Mouse (Mus musculus) neural tube, embryonic 13.5 days (tissue): ENCODE results near the gene Ttll12. TPM values are rescaled to one million over a fixed set of nuclear protein-coding genes. Genes with fewer than 3 reads are reported as not detected.

Experiments
- ATAC-seq: fragments of 200-750 bp; cut with Nextera tagmentation; 2 replicates; pipeline ENCODE4 v1.8.0; 2017; ENCODE audit warnings: low read depth, mild to moderate bottlenecking, moderate TSS enrichment, moderate library complexity
- H3K27ac ChIP-seq: fragments of 300-500 bp; sonication (generic); replicated peaks from 2 replicates; pipeline ENCODE4 v1.5.1; 2015; ENCODE audit warnings: moderate library complexity, mild to moderate bottlenecking, inconsistent platforms
- H3K27me3 ChIP-seq: fragments of 300-500 bp; sonication (generic); 2 replicates; pipeline ENCODE4 v1.6.1; 2015; ENCODE audit warnings: mild to moderate bottlenecking, inconsistent platforms
- H3K36me3 ChIP-seq: fragments of 300-500 bp; sonication (generic); 2 replicates; pipeline ENCODE4 v1.6.1; 2015; ENCODE audit warnings: mild to moderate bottlenecking, inconsistent platforms
- H3K4me1 ChIP-seq: fragments of 300-500 bp; sonication (generic); replicated peaks from 2 replicates; pipeline ENCODE4 v1.6.1; 2015; ENCODE audit warnings: inconsistent platforms
- H3K4me2 ChIP-seq: fragments of 300-500 bp; sonication (generic); 2 replicates; pipeline ENCODE4 v1.6.1; 2015; ENCODE audit warnings: inconsistent platforms, mild to moderate bottlenecking, moderate library complexity
- H3K4me3 ChIP-seq: fragments of 300-500 bp; sonication (generic); 2 replicates; pipeline ENCODE4 v1.5.1; 2015; ENCODE audit warnings: mild to moderate bottlenecking, inconsistent platforms
- H3K9ac ChIP-seq: fragments of 300-500 bp; sonication (generic); 2 replicates; pipeline ENCODE4 v1.6.1; 2015; ENCODE audit warnings: moderate library complexity, mild to moderate bottlenecking, inconsistent platforms
- H3K9me3 ChIP-seq: fragments of 300-500 bp; sonication (generic); 2 replicates; pipeline ENCODE4 v1.6.1; 2016; ENCODE audit warnings: inconsistent platforms
- WGBS: fragments of 180-500 bp; shearing (Covaris S2); methylation state at CpG from one replicate; pipeline ENCODE4 v1.1.7; 2015; 5-methylcytosine and 5-hydroxymethylcytosine counted together
- polyA plus RNA-seq: library from polyadenylated mRNA; unstranded; fragments of >200 nt; fragmentation: Nextera tagmentation; extraction: Ambion mirVana; gene quantifications from 2 replicates; pipeline ENCODE4 v1.2.1, GENCODE M21; 2015

Ttll12 gene
- polyA plus RNA-seq, 1 experiment from 2014 or later, result 37.3 TPM

DNA sequence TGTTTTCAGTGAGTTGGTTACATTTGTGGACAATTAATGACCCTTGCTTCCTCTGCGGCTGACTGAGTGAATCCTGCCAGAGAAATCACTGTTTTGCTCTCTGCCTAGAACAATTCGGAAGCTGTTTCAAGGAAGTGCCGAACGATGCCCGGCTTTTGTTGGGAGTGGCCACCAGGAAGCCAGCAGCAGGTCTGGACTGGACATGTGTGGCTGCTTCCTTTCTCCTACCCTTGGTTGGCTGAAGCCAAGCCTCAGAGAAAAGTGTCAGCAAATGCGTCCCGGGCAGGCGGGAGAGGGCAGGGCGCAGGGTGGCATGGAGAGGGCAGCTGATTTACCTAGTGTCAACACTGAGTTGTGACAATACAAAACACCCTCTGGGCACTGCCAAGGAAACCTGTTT is 64.7 kb downstream of the Ttll12 start:
- no peak for ATAC-seq
- WGBS, result 77% methylated on average over 9 of the region's 9 CpGs

DNA sequence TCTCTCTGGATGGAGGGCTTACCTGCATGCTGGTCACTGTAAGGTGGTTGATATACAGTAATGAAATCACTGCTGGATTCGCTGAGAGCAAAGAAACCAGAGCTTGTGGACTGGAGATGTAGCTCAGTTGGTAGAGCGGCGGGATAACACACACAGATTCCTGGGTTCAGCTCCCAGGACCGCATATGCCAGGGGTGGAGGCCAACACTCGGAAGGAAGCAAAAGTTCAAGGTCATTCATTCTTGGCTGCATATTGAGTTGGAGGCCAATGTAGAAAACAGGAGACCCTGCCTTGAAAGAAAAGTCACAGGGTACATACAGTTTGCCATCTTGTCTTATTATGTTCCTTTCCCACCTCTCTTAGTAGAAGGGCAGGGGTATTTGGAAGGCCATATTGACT is 65.2 kb downstream of the Ttll12 start:
- 84% methylated on average over 5 of the region's 5 CpGs for WGBS
- Histone ChIP-seq H3K9ac (no peak overlapping the region), H3K27me3 (peaks cover 46% of the 10 kb centered on the region), H3K27ac (no peak overlapping the region), H3K36me3 (no peaks in the 10 kb centered on the region), H3K9me3 (no peaks in the 10 kb centered on the region), H3K4me1 (peaks cover 17% of the 10 kb centered on the region), H3K4me3 (no peak overlapping the region), H3K4me2 (no peak overlapping the region)
- no peak for ATAC-seq

More for the DNA sequence above, 64.7 kb downstream of the Ttll12 start:
- no peak overlapping the region for H3K4me3 ChIP-seq
- no peaks in the 10 kb centered on the region for H3K9me3 ChIP-seq
- H3K4me1 ChIP-seq, result peaks cover 17% of the 10 kb centered on the region
- H3K36me3 ChIP-seq, result no peaks in the 10 kb centered on the region
- no peak overlapping the region for H3K4me2 ChIP-seq
- no peak overlapping the region for H3K27ac ChIP-seq
- no peak overlapping the region for H3K9ac ChIP-seq
- peaks cover 42% of the 10 kb centered on the region for H3K27me3 ChIP-seq

DNA sequence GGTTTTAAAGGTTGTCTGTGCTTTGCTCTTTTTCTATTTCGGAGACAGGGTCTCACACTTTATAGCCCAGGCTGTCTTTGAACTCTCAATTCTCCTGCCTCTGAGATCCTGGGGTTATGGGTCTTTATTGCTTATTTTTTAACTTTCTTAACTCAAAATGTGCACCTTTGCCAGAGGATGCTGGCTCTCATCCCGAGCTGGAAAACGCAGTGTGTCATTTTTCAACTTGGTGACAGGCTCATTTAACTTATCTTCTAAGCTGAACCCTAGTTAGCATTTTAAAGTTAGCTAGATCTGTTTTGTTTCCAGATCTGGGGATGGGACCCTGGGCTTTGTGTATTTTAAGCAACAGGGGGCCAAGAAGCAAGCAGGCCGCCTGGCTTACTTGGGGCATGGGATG is 66.1 kb downstream of the Ttll12 start:
- H3K27ac ChIP-seq, result no peak overlapping the region
- H3K9ac ChIP-seq, result no peak overlapping the region
- no peaks in the 10 kb centered on the region for H3K9me3 ChIP-seq
- H3K36me3 ChIP-seq, result no peaks in the 10 kb centered on the region
- H3K4me2 ChIP-seq, result no peak overlapping the region
- peaks cover 17% of the 10 kb centered on the region for H3K4me1 ChIP-seq
- no peak overlapping the region for H3K4me3 ChIP-seq
- ATAC-seq, result no peak
- H3K27me3 ChIP-seq, result peaks cover 55% of the 10 kb centered on the region
- WGBS, result 66% methylated on average over 4 of the region's 4 CpGs

GRCm38 (mm10) chr15:83527747-83528146 is 67.2 kb downstream of the Ttll12 start:
- no peaks in the 10 kb centered on the region for H3K9me3 ChIP-seq
- no peak overlapping the region for H3K27ac ChIP-seq
- no peak overlapping the region for H3K4me3 ChIP-seq
- 0 out of 2 replicates have a peak overlapping the region, but pooled peaks have one; percentile 89 for H3K4me2 ChIP-seq
- H3K4me1 ChIP-seq, result peaks cover 25% of the 10 kb centered on the region
- no peak overlapping the region for H3K9ac ChIP-seq
- H3K36me3 ChIP-seq, result no peaks in the 10 kb centered on the region
- ATAC-seq, result no peak
- H3K27me3 ChIP-seq, result peaks cover 56% of the 10 kb centered on the region
- 67% methylated on average over 2 of the region's 2 CpGs for WGBS

DNA sequence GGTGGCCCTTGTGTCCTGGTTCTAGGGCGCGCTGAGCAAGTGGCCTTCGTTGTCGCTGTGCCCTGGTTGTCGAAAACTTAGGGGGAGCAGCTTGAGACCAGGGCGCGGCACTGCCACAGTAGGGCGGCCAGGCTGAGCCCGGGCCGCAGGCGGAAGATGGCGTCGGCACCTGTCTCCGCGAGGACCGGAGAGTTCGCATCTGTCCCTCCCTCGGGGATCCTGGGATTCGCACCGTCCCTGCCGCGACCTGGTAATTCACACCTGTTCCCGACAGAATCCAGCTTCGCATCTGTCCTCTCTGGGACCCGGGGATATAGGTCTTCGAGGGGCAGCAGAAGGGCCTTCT is 67.9 kb downstream of the Ttll12 start:
- Histone ChIP-seq H3K4me3 (peak overlapping the region; percentile 46), H3K4me1 (peaks cover 25% of the 10 kb centered on the region), H3K9me3 (no peaks in the 10 kb centered on the region), H3K36me3 (no peaks in the 10 kb centered on the region), H3K4me2 (peak overlapping the region; percentile 89), H3K27me3 (peaks cover 56% of the 10 kb centered on the region), H3K9ac (peak overlapping the region; percentile 67), H3K27ac (no peak overlapping the region)
- no peak for ATAC-seq
- WGBS, result 1% methylated on average over 26 of the region's 26 CpGs

- Histone ChIP-seq H3K4me1 (peaks cover 25% of the 10 kb centered on the region), H3K36me3 (no peaks in the 10 kb centered on the region), H3K4me2 (peak within 1 kb of the TSS; percentile 89), H3K27me3 (peaks cover 56% of the 10 kb centered on the region), H3K9me3 (no peaks in the 10 kb centered on the region), H3K27ac (no peak within 1 kb of the TSS), H3K4me3 (peak within 1 kb of the TSS; percentile 46), H3K9ac (peak within 1 kb of the TSS; percentile 67)
- ATAC-seq, result peak; percentile 60; the same call in 1 of the 2 replicates
- under 1% methylated on average over 39 of the region's 45 CpGs for WGBS
Measured at GRCm38 (mm10) chr15:83526424-83527091, 68.4 kb downstream of the Ttll12 start, which contains the start of gene Bik. Gene Bik (plus strand): TSS chr15:83526862.

Other genes with a start within 250 kb of the Ttll12 start
- gene Arfgap3, start 244.9 kb downstream of the Ttll12 start, polyA plus RNA-seq, result 39.6 and 43.5 TPM in 2 replicates
- 29.6 and 32.2 TPM in 2 replicates for gene Pacsin2, start 130.6 kb downstream of the Ttll12 start, polyA plus RNA-seq
- gene Ttll1, start 84.3 kb downstream of the Ttll12 start, polyA plus RNA-seq, result 107 and 108 TPM in 2 replicates
- gene Bik, start 68.3 kb downstream of the Ttll12 start, polyA plus RNA-seq, result 1.2 and 1.5 TPM in 2 replicates
- 13.1 and 13.4 TPM in 2 replicates for gene Tspo, start 31.6 kb downstream of the Ttll12 start, polyA plus RNA-seq
- 33.4 and 36.3 TPM in 2 replicates for gene Mcat, start 31.4 kb downstream of the Ttll12 start, polyA plus RNA-seq
- gene Scube1, start 129.9 kb upstream of the Ttll12 start, polyA plus RNA-seq, result 18.1 and 19.2 TPM in 2 replicates
- 13.3 and 16.7 TPM in 2 replicates for gene Mpped1, start 184.3 kb upstream of the Ttll12 start, polyA plus RNA-seq